Mouse (Mus musculus) ovary, adult 18-20 months (tissue): ENCODE results near the gene Znrd1.
A peak's percentile ranks its signal among the peaks of the same experiment; 100 is the strongest.
"Not testable (repeated sequence)": the region's sequence is repeated elsewhere in the genome, so short reads cannot be mapped to it uniquely, and the experiment has no call there.

Experiments
- DNase-seq: peaks from one replicate; pipeline ENCODE4 v3.0.0; 2022; ENCODE audit warnings: low spot score, mixed read lengths

Znrd1 gene

GRCm38 (mm10) chr17:36957999-36958743, at the start of gene Znrd1, which contains the start of gene Znrd1as:
Znrd1 (minus strand) TSS chr17:36958559.
Znrd1as (plus strand) TSS chr17:36958592.
- peak; percentile 91 for DNase-seq

GRCm38 (mm10) chr17:37003366-37003765, 45.0 kb upstream of the Znrd1 start:
- no peak for DNase-seq

- peak; percentile 26 for DNase-seq
Observed at GRCm38 (mm10) chr17:37002364-37003330, 44.3 kb upstream of the Znrd1 start.

- no peak for DNase-seq
Observed at GRCm38 (mm10) chr17:37000863-37001262, 42.5 kb upstream of the Znrd1 start, which contains the start of gene Zfp57. Zfp57 (plus strand) TSS chr17:37001163.

- DNase-seq, result no peak
Observed at GRCm38 (mm10) chr17:36998477-36998876, 40.1 kb upstream of the Znrd1 start.

- peak; percentile 24 for DNase-seq
Observed at GRCm38 (mm10) chr17:36997033-36997735, 38.8 kb upstream of the Znrd1 start.

- DNase-seq, result no peak
Observed at GRCm38 (mm10) chr17:36995448-36995847, 37.1 kb upstream of the Znrd1 start.

- DNase-seq, result no peak
Observed at GRCm38 (mm10) chr17:36994528-36994927, 36.2 kb upstream of the Znrd1 start.

GRCm38 (mm10) chr17:36993770-36994325, 35.5 kb upstream of the Znrd1 start:
- DNase-seq, result no peak

GRCm38 (mm10) chr17:36992336-36993104, 34.2 kb upstream of the Znrd1 start:
- DNase-seq, result no peak

- not testable (repeated sequence) for DNase-seq
Observed at GRCm38 (mm10) chr17:36990630-36991029, 32.3 kb upstream of the Znrd1 start.

GRCm38 (mm10) chr17:36989437-36989836, 31.1 kb upstream of the Znrd1 start, which contains the start of gene H2-M5:
H2-M5 (minus strand) TSS chr17:36989537.
- no peak for DNase-seq

- DNase-seq, result no peak
Observed at GRCm38 (mm10) chr17:36988475-36988874, 30.1 kb upstream of the Znrd1 start.

- no peak for DNase-seq
Observed at GRCm38 (mm10) chr17:36982253-36983155, 24.1 kb upstream of the Znrd1 start.

- DNase-seq, result no peak
Observed at GRCm38 (mm10) chr17:36981845-36982244, 23.5 kb upstream of the Znrd1 start.

- no peak for DNase-seq
Observed at GRCm38 (mm10) chr17:36981221-36981813, 23.0 kb upstream of the Znrd1 start, which contains the start of gene 2410137M14Rik. 2410137M14Rik (minus strand) TSS chr17:36981237.

- no peak for DNase-seq
Observed at GRCm38 (mm10) chr17:36973271-36973787, 15.0 kb upstream of the Znrd1 start.

GRCm38 (mm10) chr17:36972791-36973190, 14.4 kb upstream of the Znrd1 start:
- DNase-seq, result no peak
